Mouse (Mus musculus) megakaryocyte, embryonic 14.5 days (primary cell): ENCODE measurements around the gene Pa2g4.

Experiments used
- FLI1 ChIP-seq: IDR thresholded peaks from 2 replicates; pipeline ENCODE4 v1.6.1; 2012; ENCODE audit warnings: low read length, inconsistent platforms, mixed read lengths
- GATA1 ChIP-seq: IDR thresholded peaks from 3 replicates; pipeline ENCODE4 v1.6.1; 2012; ENCODE audit warnings: mixed read lengths, low read length, inconsistent platforms, borderline replicate concordance

GRCm38 (mm10) chr10:128578330-128578729 is 12.5 kb upstream of the Pa2g4 start:
- TF ChIP-seq GATA1 = no peak
- no peak for TF ChIP-seq FLI1
